Mouse (Mus musculus) frontal cortex, postnatal 10 days (tissue): ENCODE data around the gene Slc12a3.
"Not testable (repeated sequence)": the region's sequence is repeated elsewhere in the genome, so short reads cannot be mapped to it uniquely, and the experiment has no call there.

Experiments used
- DNase-seq, 2 experiments: peaks; one replicate each; pipeline ENCODE4 v3.0.0; 2022; ENCODE audit warnings: low spot score in 2 of 2, mixed read lengths in 1 of 2

The Slc12a3 gene

DNA sequence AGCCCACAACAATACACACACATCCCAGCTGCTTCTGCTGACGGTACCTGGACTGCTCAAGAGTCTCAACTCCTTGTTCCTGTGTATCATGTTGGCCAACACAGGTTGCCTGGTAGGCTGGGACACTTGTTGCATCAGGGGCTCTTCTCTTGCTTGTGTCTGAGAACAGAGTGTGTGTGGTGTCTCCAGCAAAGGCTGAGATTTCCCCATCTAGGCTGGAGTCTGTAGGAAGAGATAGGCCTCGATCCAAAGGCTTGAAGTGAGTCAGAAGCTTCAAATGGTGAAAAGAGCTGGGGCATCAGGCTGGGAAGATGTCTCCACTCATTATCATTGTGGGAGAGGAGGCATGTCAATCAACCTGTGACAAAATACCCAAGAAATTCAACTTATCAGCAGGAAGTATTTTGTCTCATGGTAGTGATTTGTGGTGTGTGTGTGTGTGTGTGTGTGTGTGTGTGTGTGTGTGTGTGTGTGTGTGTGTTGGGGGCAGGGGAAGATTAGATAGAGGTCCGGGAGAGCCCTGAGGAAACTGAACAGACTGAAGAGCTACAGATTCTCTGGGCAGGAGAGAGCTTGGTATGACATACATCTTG, 70.5 kb downstream of the Slc12a3 start:
- no peak for DNase-seq

DNA sequence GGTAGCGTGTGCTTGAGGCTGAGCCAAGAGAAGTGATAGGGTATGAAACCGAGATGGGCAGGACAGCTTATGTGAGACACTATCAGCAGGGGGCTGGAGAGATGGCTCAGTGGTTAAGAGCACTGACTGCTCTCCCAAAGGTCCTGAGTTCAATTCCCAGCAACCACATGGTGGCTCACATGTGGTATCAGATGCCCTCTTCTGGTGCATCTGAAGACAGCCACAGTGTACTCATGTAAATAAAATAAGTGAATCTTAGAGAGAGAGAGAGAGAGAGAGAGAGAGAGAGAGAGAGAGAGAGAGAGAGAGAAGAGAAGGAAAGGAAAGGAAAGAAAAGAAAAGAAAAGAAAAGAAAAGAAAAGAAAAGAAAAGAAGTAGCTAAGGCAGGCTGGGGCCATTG, 71.0 kb downstream of the Slc12a3 start:
- not testable (repeated sequence) for DNase-seq

DNA sequence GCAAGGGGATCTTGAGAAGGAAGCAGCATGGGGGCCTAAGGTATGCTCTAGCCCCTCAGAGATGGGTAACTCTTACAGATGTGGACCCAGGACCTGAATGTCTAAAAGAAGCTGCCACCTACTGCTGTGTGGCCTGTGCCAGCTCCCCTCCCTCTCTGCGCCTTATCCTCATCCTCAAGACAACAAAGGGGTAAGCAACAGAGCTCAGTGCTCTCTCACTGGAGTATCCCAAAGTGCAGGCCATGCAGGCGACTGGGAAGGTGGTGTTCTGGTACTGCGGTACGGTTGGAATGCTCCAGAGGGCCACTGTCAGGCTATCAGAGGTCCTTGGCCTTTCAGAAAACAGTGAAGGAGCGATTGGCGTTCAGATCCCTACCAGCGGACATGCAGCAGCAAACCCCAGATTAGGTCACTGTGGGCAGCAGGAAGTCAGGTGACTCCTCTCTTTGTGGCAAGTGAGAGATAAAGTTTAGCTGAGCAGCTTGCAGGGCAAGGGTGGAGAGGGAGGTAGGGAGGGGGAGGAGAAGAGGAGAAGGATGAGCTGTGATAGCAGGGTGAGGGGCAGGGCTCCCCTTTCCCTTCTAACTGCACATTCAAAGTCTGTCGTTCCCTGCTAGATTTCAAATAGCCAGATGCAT, 79.6 kb downstream of the Slc12a3 start:
- no peak for DNase-seq

DNA sequence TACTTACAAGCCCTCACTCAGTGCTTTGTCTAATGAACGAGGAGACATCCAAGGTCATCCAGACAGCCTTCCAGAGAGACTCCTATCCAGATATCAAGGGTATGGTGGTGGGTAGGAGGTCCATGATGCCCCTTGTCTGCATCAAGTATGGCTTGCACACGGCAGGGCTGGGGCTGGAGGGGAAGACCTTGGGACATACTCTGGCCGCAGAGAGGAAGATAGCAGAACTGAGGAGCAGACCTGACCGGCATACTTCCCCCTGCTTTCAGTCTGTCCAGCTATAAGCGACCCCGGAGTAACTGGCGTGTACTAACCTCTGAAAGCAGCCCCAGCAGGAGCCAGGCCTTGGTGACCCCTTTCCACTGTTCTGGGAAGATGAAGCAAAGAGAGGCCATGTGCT, 80.5 kb downstream of the Slc12a3 start:
- DNase-seq = no peak

DNA sequence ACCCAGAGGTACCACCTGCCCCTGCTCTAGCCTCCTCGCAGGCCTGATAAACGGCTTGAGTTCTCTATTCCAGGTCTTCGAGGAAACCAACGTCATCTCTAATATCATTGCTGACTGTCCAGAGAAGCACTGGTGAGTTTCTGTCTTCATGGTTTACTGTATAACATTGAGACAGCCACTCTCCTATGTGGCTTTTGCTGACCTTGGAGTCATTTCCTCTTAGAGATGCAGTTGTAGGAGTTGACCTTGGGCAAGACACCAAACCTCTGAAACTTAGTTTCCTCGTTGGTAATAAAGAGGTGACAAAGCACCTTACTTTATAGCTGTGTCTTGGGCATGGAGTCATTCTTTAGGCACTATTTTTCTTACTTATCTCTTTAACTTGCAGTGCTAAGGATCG, 83.5 kb downstream of the Slc12a3 start:
- no peak for DNase-seq

DNA sequence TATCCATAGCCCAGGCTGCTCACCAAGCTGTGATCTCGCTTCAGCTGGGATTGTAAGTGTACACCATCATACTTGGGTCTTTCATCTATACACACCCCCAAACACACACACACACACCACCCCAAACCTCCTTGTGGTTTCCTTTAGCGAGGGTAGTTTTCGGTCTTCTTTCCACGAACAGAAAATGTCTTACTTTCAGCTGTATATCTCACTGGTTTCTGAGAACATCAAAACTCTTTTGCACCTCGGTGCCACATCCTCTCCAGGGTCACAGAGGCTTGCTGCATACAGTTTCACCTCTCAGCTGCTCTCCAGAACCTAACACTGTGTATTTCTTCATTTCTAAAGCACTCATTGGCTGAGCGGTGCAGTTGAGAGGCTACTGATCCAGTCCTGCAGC, 84.5 kb downstream of the Slc12a3 start:
- no peak for DNase-seq

DNA sequence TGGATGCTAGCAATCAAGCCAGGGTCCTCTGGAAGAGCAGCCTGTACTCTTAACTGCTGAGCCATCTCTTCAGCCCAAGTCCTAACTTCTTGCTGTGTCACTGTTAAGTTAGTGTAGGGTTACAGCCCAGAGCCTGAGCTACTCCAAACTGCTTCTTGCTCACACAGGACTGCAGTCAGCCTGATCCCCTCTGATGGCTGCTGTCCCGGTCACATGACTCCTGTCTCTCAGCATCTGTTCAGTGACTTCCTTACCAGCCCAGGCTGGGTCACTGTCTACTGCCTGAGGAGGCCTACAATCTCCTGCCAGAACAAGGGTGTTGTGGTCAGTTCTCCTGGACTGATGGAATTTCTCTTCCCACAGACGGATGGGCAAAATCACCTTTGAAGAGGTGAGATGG, 86.2 kb downstream of the Slc12a3 start:
- DNase-seq = no peak
